Mouse (Mus musculus): ENCODE data around the gene Olfml2b.

Olfml2b gene

GRCm38 (mm10) chr1:170644255-170645205 is at the start of gene Olfml2b:
Olfml2b (plus strand) TSS chr1:170644532.
- peak; percentile 97 for DNase-seq (ENCODE audit: inconsistent ontology term)

GRCm38 (mm10) chr1:170594575-170594974 is 49.8 kb upstream of the Olfml2b start:
- DNase-seq (ENCODE audit: inconsistent ontology term): no peak

GRCm38 (mm10) chr1:170605228-170606001 is 38.9 kb upstream of the Olfml2b start:
- no peak for DNase-seq (ENCODE audit: inconsistent ontology term)

DNA sequence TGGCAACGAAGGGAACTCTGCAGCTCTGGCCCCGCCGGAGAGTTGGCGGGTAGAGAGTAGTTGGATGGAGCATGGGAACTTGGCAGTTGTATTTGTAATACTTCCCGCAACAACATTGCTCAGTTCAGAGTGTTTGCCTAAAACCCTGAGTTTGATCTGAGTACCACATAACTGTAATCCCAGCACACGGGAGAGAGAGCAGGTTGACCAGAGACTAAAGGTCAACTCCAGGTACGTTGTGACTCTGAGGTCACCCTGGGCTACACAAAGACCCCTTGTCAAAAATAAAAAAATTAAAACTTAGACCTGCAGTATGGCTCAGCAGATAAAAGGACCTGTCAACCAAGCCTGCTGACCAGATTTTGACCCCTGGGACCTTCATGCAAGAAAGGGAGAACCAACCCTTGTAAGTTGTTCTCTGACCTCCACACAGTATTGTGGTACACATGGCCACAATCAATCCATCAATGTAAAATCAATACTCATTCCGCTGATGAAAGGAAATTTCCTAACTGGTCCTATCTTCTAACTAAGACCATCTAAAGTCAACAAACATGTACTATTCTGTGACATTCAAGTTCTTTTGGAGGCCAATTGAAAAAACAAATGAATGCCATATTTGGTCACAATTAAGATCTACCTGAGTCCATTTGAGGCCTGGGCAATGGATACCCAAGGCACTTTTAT is 37.0 kb upstream of the Olfml2b start:
- no peak for DNase-seq (ENCODE audit: inconsistent ontology term)

- DNase-seq (ENCODE audit: inconsistent ontology term): no peak
Measured at GRCm38 (mm10) chr1:170608461-170609071, 35.8 kb upstream of the Olfml2b start.

GRCm38 (mm10) chr1:170609872-170610271 is 34.5 kb upstream of the Olfml2b start:
- DNase-seq (ENCODE audit: inconsistent ontology term): no peak

GRCm38 (mm10) chr1:170610289-170610688 is 34.0 kb upstream of the Olfml2b start:
- no peak for DNase-seq (ENCODE audit: inconsistent ontology term)

- no peak for DNase-seq (ENCODE audit: inconsistent ontology term)
Measured at GRCm38 (mm10) chr1:170610695-170611094, 33.6 kb upstream of the Olfml2b start.

DNA sequence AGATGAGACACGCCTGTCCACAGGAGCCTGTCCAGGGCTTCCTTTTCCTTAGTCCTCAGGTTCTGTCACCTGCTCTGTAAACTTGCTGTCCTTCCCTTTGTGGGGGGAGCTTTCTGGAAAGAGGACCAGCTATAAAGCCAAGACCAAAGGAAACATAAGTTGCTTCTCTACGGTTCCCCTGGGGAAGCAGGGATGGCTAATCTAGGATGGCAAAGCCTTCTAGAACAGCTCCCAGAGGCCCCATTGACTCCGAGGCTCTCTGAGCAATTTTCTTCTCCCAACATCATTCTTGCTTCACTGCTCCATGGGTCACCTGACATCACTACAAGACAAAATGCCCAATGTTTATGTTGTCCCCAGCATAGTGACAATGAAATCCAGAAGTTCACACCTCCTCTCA is 32.7 kb upstream of the Olfml2b start:
- no peak for DNase-seq (ENCODE audit: inconsistent ontology term)

DNA sequence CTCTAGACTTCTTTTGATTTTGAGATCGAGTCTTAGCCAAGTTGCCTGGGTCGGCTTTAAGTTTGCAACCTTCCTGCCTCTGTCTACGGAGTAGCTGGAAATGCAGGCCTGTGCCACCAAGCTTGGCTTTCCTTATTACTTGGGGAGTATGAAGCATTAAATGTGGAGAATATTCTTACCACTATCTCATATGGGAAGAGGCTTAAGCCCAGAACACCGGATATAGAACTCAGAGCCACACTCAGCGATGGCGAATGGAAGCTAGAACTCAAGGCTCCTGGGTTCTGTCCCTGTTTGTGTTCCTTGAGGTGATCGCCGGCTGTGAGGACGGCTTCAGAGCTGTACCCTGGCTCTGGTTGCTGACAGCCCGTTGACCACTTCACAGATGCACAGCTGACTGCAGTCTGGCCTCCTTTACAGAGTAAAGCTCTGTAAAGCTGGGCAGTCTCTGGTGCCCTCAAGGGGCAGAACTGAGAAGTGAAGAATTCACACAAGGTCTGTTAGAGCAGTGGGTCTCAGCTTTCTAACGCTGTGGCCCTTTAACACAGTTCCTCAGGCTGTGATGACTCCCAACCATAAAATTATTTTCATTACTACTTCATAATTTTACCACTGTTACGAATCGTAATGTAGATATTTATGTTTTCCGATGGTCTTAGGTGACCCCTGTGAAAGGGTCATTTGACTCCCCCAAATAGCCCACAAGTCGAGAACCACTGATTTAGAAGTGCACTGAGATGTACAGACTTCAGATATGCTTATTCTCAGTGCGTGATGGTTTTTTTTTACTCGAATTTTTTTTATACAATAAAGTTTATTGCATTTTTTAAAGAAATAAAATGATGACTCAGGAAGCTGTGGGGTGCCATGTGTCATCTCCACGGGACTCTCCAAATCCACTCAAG is 31.1 kb upstream of the Olfml2b start:
- DNase-seq (ENCODE audit: inconsistent ontology term): peak; percentile 54

DNA sequence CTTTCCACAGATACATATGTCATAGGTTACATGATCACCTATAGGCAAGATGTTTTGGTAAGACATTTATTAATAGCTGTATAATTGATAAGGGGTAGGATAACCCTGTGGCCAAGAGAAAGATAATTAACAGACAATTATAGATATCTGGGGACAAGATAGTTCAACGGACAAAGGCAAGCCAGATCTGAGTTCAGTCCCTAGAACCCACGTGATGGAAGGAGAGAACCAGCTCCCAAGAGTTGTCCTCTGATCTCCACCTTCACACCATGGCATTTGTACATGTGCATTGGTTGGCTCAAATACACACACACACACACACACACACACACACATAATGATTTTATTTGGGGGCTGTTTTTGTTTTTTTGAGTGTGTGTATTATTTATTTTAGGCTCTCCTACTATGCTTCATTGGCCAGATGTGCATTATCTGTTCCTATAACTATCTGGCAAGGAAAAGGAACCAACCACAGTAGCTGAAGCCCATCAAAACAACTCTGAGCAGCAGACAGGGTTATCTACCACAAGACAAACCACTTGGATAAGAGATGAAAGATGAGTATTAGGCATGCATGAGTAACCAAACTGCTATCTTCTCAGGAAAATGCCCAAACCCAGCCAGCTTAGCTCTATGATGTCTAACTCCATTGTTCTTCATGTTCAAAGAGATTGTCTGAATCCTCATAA is 24.5 kb upstream of the Olfml2b start:
- DNase-seq (ENCODE audit: inconsistent ontology term): no peak

GRCm38 (mm10) chr1:170622934-170623333 is 21.4 kb upstream of the Olfml2b start:
- DNase-seq (ENCODE audit: inconsistent ontology term): no peak

DNA sequence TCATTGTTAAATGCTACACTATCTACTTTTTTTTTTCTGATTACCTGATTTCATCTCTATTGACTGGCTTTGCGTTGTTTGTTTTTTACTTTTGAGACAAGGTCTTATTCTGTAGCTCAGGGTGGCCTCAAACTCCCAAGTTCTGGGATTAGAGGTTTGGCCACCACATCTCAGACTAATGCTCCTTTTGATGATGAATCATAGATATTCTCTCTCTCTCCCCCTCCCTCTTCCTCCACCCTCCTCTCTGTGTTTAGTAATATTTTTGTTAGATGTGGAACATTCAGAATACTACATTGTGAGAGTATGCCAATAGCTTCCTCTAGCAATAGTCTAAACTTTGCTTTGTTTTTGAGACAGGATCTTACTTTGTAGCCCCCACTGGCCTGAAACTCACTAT is 20.9 kb upstream of the Olfml2b start:
- no peak for DNase-seq (ENCODE audit: inconsistent ontology term)

DNA sequence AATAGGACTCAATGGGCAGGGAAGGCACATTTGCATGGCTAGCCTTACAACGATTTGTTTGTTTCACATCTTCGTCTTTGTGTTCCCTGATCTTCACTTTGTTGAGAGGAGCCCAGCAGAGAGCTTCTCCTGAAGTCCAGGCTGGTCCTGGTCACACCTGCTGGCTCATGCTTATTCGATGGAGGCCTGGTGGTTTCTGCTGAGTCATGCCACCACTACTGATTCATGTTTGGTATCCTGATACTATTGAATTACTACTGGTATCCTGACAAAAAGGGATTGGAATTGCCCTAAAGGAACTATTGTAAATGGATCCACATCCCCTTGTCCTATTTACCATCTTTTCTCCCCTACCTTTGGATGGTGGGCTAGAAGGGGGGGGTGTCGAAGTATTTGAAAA is 13.8 kb upstream of the Olfml2b start:
- no peak for DNase-seq (ENCODE audit: inconsistent ontology term)

DNA sequence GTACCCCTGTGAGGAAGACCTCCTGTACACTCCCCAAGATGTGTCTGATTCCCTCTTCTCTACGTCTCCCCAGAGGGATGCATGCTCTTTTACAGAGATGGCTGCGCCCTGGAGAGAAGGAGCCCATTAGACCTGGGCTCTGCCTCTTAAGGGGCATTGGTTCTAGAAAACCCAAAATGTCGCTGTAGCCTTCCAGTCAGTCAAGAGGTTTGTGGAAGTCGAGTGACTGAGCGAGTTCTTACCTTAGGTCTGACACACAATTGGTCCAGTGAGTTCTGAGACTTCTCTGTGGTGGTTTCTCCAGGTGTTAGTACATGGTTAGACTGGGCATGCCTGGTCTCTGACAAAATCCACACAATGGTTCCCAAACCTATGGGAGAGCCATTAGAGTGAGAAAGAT is 12.8 kb upstream of the Olfml2b start:
- no peak for DNase-seq (ENCODE audit: inconsistent ontology term)

DNA sequence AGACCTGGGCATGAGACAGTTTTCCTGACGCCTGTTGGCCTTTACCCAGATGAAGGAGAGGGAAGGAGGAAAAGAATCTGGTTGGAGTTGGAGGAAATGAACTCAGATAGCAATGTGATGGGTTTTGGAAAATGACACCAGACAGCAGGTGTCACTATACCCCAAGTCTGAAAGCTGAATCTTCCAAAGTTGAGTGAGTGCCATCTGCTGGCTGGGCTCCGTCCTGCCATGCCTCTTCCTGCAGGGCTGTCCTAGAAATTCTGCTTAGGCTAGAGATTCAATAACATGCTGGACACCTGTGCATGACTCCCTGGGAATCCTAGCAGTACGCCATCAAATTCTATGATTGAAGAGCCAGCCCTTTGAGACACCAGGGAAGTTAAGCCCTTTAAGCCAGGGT is 11.9 kb upstream of the Olfml2b start:
- peak; percentile 59 for DNase-seq (ENCODE audit: inconsistent ontology term)

GRCm38 (mm10) chr1:170632856-170633255 is 11.5 kb upstream of the Olfml2b start:
- DNase-seq (ENCODE audit: inconsistent ontology term): no peak

GRCm38 (mm10) chr1:170638941-170639340 is 5.4 kb upstream of the Olfml2b start:
- no peak for DNase-seq (ENCODE audit: inconsistent ontology term)

- no peak for DNase-seq (ENCODE audit: inconsistent ontology term)
Measured at GRCm38 (mm10) chr1:170645896-170646605, 1.7 kb downstream of the Olfml2b start.

Measured in Muller cell, postnatal 12 days (primary cell).